Mouse (Mus musculus): ENCODE measurements around the gene Hoxd4.

GRCm38 (mm10) chr2:74704393-74704998 is 7.2 kb upstream of the Hoxd4 start, which contains the start of gene Hoxd8:
- TF ChIP-seq CTCF (IDR thresholded peaks at IDR 0.05; ENCODE audit: control insufficient read depth, insufficient read depth, low read length) (no peak), POLR2A (IDR thresholded peaks at IDR 0.05; ENCODE audit: borderline replicate concordance, control insufficient read depth, low read depth, low read length) (no peak)
